ENCODE assay signal across 24 mouse cellular contexts in genomic region chr16:91478067-91478466, GRCm38 (mm10). TPM values are rescaled to one million over a fixed set of nuclear protein-coding genes. Genes with fewer than 3 reads are reported as not detected.
DNase-seq lines count a peak whose midpoint lies in the region; ATAC-seq and TF ChIP-seq lines count a peak whose summit lies in the region.
"Had no signal": no experiment of that assay in that cellular context is flagged by ENCODE, and none has a peak within 500 bp of the region (broad histone marks: within the 10 kb centered on the region; RNA-seq: fewer than 3 reads in every experiment).

No protein-coding gene starts in this region.

- ATAC-seq in intestine, postnatal 0 days = peak; percentile 56
- ATAC-seq in heart, embryonic 12.5 days (ENCODE audit: insufficient number of reproducible peaks, low FRiP score) = no peak
- ATAC-seq: activated CD4-positive, CD25-positive, alpha-beta regulatory T cell, adult 4 months; forebrain, embryonic 14.5 days; hindbrain, embryonic 16.5 days; Patski had no signal

- no peak overlapping the region for H3K4me2 ChIP-seq in intestine, postnatal 0 days (replicated peaks; ENCODE audit: low read depth)
- no peak overlapping the region for H3K4me2 ChIP-seq in heart, embryonic 12.5 days
- H3K4me2 ChIP-seq: embryonic facial prominence, embryonic 15.5 days; hindbrain, embryonic 12.5 days had no signal

- H3K27me3 ChIP-seq in intestine, postnatal 0 days (replicated peaks; ENCODE audit: control insufficient read depth, insufficient read depth, low read length) = no peaks in the 10 kb centered on the region
- H3K27me3 ChIP-seq in heart, embryonic 12.5 days (replicated peaks) = no peaks in the 10 kb centered on the region
- H3K27me3 ChIP-seq: embryonic facial prominence, embryonic 15.5 days; hindbrain, embryonic 12.5 days; Patski had no signal

- H3K36me3 ChIP-seq in intestine, postnatal 0 days (ENCODE audit: control insufficient read depth, insufficient read depth) = no peaks in the 10 kb centered on the region
- H3K36me3 ChIP-seq in heart, embryonic 12.5 days = no peaks in the 10 kb centered on the region
- H3K36me3 ChIP-seq: embryonic facial prominence, embryonic 15.5 days; forebrain, embryonic 10.5 days; hindbrain, embryonic 12.5 days had no signal

- TF ChIP-seq CTCF in bone marrow macrophage, adult 2 months (IDR thresholded peaks at IDR 0.05; ENCODE audit: low read depth, low read length) = no peak
- no peak for TF ChIP-seq CTCF in intestine, postnatal 0 days (IDR thresholded peaks at IDR 0.05; ENCODE audit: low read depth)

- TF ChIP-seq POLR2A in bone marrow macrophage, adult 2 months (IDR thresholded peaks at IDR 0.05; ENCODE audit: borderline replicate concordance, low read depth, low read length) = no peak

- no peak overlapping the region for H3K9ac ChIP-seq in intestine, postnatal 0 days (ENCODE audit: low read depth, low read length)
- H3K9ac ChIP-seq in heart, embryonic 12.5 days = no peak overlapping the region
- H3K9ac ChIP-seq: embryonic facial prominence, embryonic 15.5 days; hindbrain, embryonic 12.5 days had no signal

- H3K27ac ChIP-seq in bone marrow macrophage, adult 2 months (ENCODE audit: insufficient read depth, low read depth, low read length) = peak overlapping the region; percentile 83
- peak overlapping the region; percentile 57 for H3K27ac ChIP-seq in intestine, postnatal 0 days (ENCODE audit: low read depth, low read length)
- H3K27ac ChIP-seq in heart, embryonic 12.5 days (ENCODE audit: poor library complexity, severe bottlenecking) = no peak overlapping the region
- H3K27ac ChIP-seq: embryonic facial prominence, embryonic 15.5 days; forebrain, embryonic 10.5 days; gastrocnemius, adult 2 months; hindbrain, embryonic 12.5 days had no signal

- H3K4me3 ChIP-seq in bone marrow macrophage, adult 2 months (ENCODE audit: insufficient read depth, low read length) = no peak overlapping the region
- H3K4me3 ChIP-seq in intestine, postnatal 0 days (ENCODE audit: low read depth, low read length) = no peak overlapping the region
- no peak overlapping the region for H3K4me3 ChIP-seq in heart, embryonic 12.5 days
- H3K4me3 ChIP-seq: embryonic facial prominence, embryonic 15.5 days; erythroblast, embryonic 14.5 days; forebrain, embryonic 10.5 days; gastrocnemius, adult 2 months; hindbrain, embryonic 12.5 days had no signal

- peak; percentile 12 for DNase-seq in embryo, embryonic 11 days
- DNase-seq in embryo, embryonic 10 days (ENCODE audit: low spot score) = no peak
- DNase-seq in retina, embryonic 14.5 days (ENCODE audit: low spot score) = peak; percentile 44
- DNase-seq in thymus, adult 18-20 months = no peak
- no peak for DNase-seq in kidney, postnatal 25 days
- DNase-seq: adrenal gland, adult 2 months; adrenal gland, postnatal 25 days; cerebellum, adult 2 months; cerebellum, postnatal 14 days; gastrocnemius, adult 2 months; gastrocnemius, postnatal 36 days; heart, postnatal 10 days; heart, postnatal 4 days had no signal

- peaks cover 44% of the 10 kb centered on the region for H3K4me1 ChIP-seq in bone marrow macrophage, adult 2 months (ENCODE audit: control insufficient read depth, insufficient read depth, low read length)
- H3K4me1 ChIP-seq in intestine, postnatal 0 days (replicated peaks; ENCODE audit: control insufficient read depth, insufficient read depth, low read length) = peaks cover 7% of the 10 kb centered on the region
- H3K4me1 ChIP-seq in heart, embryonic 12.5 days (replicated peaks) = 0 out of 2 replicates have a peak, but pooled peaks cover 2% of the 10 kb centered on the region
- H3K4me1 ChIP-seq: embryonic facial prominence, embryonic 15.5 days; hindbrain, embryonic 12.5 days had no signal

- no peaks in the 10 kb centered on the region for H3K9me3 ChIP-seq in intestine, postnatal 0 days (ENCODE audit: control insufficient read depth)
- H3K9me3 ChIP-seq in heart, embryonic 12.5 days (replicated peaks) = peaks cover 2% of the 10 kb centered on the region; the same call in 1 of the 2 replicates
- H3K9me3 ChIP-seq: embryonic facial prominence, embryonic 15.5 days; forebrain, embryonic 10.5 days; hindbrain, embryonic 12.5 days had no signal

- 50% methylated on average over 1 of the region's 1 CpGs for WGBS in intestine, postnatal 0 days
- WGBS in heart, embryonic 12.5 days = 64% methylated on average over 1 of the region's 1 CpGs

RNA-seq across cellular contexts. Expression of gene Ifnar1, which starts 7.0 kb away (rescaled TPM):
- polyA plus RNA-seq in bone marrow macrophage, adult 2 months (2012; ENCODE audit: insufficient read depth, insufficient read length, missing spikeins) = 89.1 and 92.5 TPM in 2 replicates
- 18.2 and 21.6 TPM in 2 replicates for polyA plus RNA-seq in intestine, postnatal 0 days (2015; fragmentation: Nextera tagmentation; extraction: Ambion mirVana)
- polyA plus RNA-seq in heart, embryonic 12.5 days (2016; fragmentation: Nextera tagmentation; extraction: Ambion mirVana) = 40.0 and 40.1 TPM in 2 replicates

Comparison
In these comparisons a context has a peak if more than half of its experiments do, and no peak if none do; other contexts are left out.
1. DNase-seq: peak in embryo, embryonic 11 days (single experiment) and retina, embryonic 14.5 days (single experiment); none in embryo, embryonic 10 days (single experiment), thymus, adult 18-20 months (0 of 2) and kidney, postnatal 25 days (0 of 2).